Mouse (Mus musculus) G1E (cell line): ENCODE measurements around the gene Rnf207.

Experiments
- CTCF ChIP-seq: IDR thresholded peaks from 2 replicates; pipeline ENCODE4 v1.5.1; 2012; ENCODE audit warnings: low read depth, low read length, inconsistent platforms, mixed read lengths
- TAL1 ChIP-seq: conservative IDR thresholded peaks from 2 replicates; pipeline ENCODE4 v1.6.1; 2012; ENCODE audit warnings: low read depth, low read length, inconsistent platforms, mixed read lengths

GRCm38 (mm10) chr4:152317631-152318033, 1.2 kb downstream of the Rnf207 start:
- TF ChIP-seq CTCF, result no peak
- TF ChIP-seq TAL1, result no peak
